Mouse (Mus musculus) layer of hippocampus, postnatal 14 days (tissue): ENCODE results near the gene Dync2h1. TPM values are rescaled to one million over a fixed set of nuclear protein-coding genes. Genes with fewer than 3 reads are reported as not detected.
"Not testable (repeated sequence)": the region's sequence is repeated elsewhere in the genome, so short reads cannot be mapped to it uniquely, and the experiment has no call there.

Source experiments
- DNase-seq, 2 experiments: peaks; one replicate each; pipeline ENCODE4 v3.0.0; 2021 to 2022; ENCODE audit warnings: low spot score in 2 of 2, mixed read lengths in 1 of 2
- long read RNA-seq, 2 experiments: library from polyadenylated mRNA; stranded (forward); transcript quantifications; one replicate each; pipeline ENCODE4 v2.0.0; 2021
- total RNA-seq, 2 experiments: library from RNA; stranded (reverse); gene quantifications; 2 replicates each; pipeline ENCODE4 v1.2.3; 2021

Gene Dync2h1
- total RNA-seq = 10 to 100 TPM; 25.8 to 28.0 TPM
- long read RNA-seq, experiment 1, partial matches to known transcripts = 3 of 11 reads
- long read RNA-seq, experiment 1, other reads (novel, unspliced or antisense) = 8 of 11 reads
- long read RNA-seq, experiment 2, partial matches to known transcripts = 0 of 22 reads
- long read RNA-seq, experiment 2, other reads (novel, unspliced or antisense) = 21 of 22 reads

- DNase-seq = peak; percentile 90 to 96
Observed at GRCm38 (mm10) chr9:7184172-7184896, at the start of gene Dync2h1, which contains the start of gene Dcun1d5. Dync2h1 (minus strand) TSS chr9:7184446. Dcun1d5 (plus strand) TSS chr9:7184520.

- DNase-seq = no peak
Observed at GRCm38 (mm10) chr9:7221460-7221859, 37.2 kb upstream of the Dync2h1 start.

GRCm38 (mm10) chr9:7221024-7221423 is 36.8 kb upstream of the Dync2h1 start:
- DNase-seq = no peak

GRCm38 (mm10) chr9:7216240-7216639 is 32.0 kb upstream of the Dync2h1 start:
- DNase-seq = peak in 1 of 2 experiments; percentile 12

- DNase-seq = not testable (repeated sequence)
Observed at GRCm38 (mm10) chr9:7190694-7191093, 6.4 kb upstream of the Dync2h1 start.

- peak; percentile 61 to 67 for DNase-seq
Observed at GRCm38 (mm10) chr9:7184897-7185291, 648 bp upstream of the Dync2h1 start.

- peak; percentile 86 to 93 for DNase-seq
Observed at GRCm38 (mm10) chr9:7176618-7177610, 7.3 kb downstream of the Dync2h1 start.

GRCm38 (mm10) chr9:7173756-7174155 is 10.5 kb downstream of the Dync2h1 start:
- no peak for DNase-seq

- no peak for DNase-seq
Observed at GRCm38 (mm10) chr9:7167339-7167998, 16.8 kb downstream of the Dync2h1 start.

- no peak for DNase-seq
Observed at GRCm38 (mm10) chr9:7160688-7161087, 23.6 kb downstream of the Dync2h1 start.

GRCm38 (mm10) chr9:7159718-7160117 is 24.5 kb downstream of the Dync2h1 start:
- no peak for DNase-seq

GRCm38 (mm10) chr9:7158605-7159004 is 25.6 kb downstream of the Dync2h1 start:
- DNase-seq = no peak

GRCm38 (mm10) chr9:7154391-7154790 is 29.9 kb downstream of the Dync2h1 start:
- DNase-seq = no peak

GRCm38 (mm10) chr9:7122863-7123262 is 61.4 kb downstream of the Dync2h1 start:
- DNase-seq = no peak

GRCm38 (mm10) chr9:7110166-7110565 is 74.1 kb downstream of the Dync2h1 start:
- no peak for DNase-seq

GRCm38 (mm10) chr9:7101361-7101760 is 82.9 kb downstream of the Dync2h1 start:
- DNase-seq = no peak

GRCm38 (mm10) chr9:7074625-7075024 is 109.6 kb downstream of the Dync2h1 start:
- no peak for DNase-seq

GRCm38 (mm10) chr9:7070846-7071245 is 113.4 kb downstream of the Dync2h1 start:
- no peak for DNase-seq

- peak in 1 of 2 experiments; percentile 10 for DNase-seq
Observed at GRCm38 (mm10) chr9:7050588-7050987, 133.7 kb downstream of the Dync2h1 start.

GRCm38 (mm10) chr9:7042635-7043273 is 141.5 kb downstream of the Dync2h1 start:
- DNase-seq = no peak
